Mouse (Mus musculus) granulocyte monocyte progenitor cell, adult 5-6 weeks (primary cell): ENCODE results near the gene Msx1. TPM values are rescaled to one million over a fixed set of nuclear protein-coding genes. Genes with fewer than 3 reads are reported as not detected.
"Not testable (repeated sequence)": the region's sequence is repeated elsewhere in the genome, so short reads cannot be mapped to it uniquely, and the experiment has no call there.

Source experiments
- ATAC-seq: replicated peaks from 2 replicates; pipeline ENCODE4 v1.8.0; 2016; ENCODE audit warnings: mild to moderate bottlenecking, moderate TSS enrichment, inconsistent platforms; ENCODE audit not compliant: poor library complexity, severe bottlenecking
- total RNA-seq, 2 experiments: library from RNA; stranded (forward) in 1 of 2; stranded (reverse) in 1 of 2; fragments of 200-712, 200-1000 nt in 1 of 2; fragments of >200 nt in 1 of 2; fragmentation: Nextera tagmentation in 1 of 2; gene quantifications; 2 replicates each; pipeline ENCODE4 v1.2.3; 2014 to 2017

Msx1 gene
- total RNA-seq (2014; fragmentation: Nextera tagmentation) = not detected in 2 replicates
- total RNA-seq (2017) = not detected in 2 replicates

- peak; percentile 67 for ATAC-seq
These were observed at the start of gene Msx1 for GRCm38 (mm10) chr5:37824461-37824795. Gene Msx1, minus strand, starts transcription at chr5:37824583.

GRCm38 (mm10) chr5:37865471-37865870 is 41.1 kb upstream of the Msx1 start:
- ATAC-seq = no peak

- no peak for ATAC-seq
These were observed 39.9 kb upstream of the Msx1 start for GRCm38 (mm10) chr5:37864309-37864708.

- no peak for ATAC-seq
These were observed 36.5 kb upstream of the Msx1 start for GRCm38 (mm10) chr5:37860846-37861245.

- no peak for ATAC-seq
These were observed 35.9 kb upstream of the Msx1 start for GRCm38 (mm10) chr5:37860151-37860721.

GRCm38 (mm10) chr5:37857763-37858545 is 33.6 kb upstream of the Msx1 start:
- no peak for ATAC-seq

GRCm38 (mm10) chr5:37856057-37856456 is 31.7 kb upstream of the Msx1 start:
- ATAC-seq = no peak

GRCm38 (mm10) chr5:37854233-37854632 is 29.9 kb upstream of the Msx1 start:
- no peak for ATAC-seq

GRCm38 (mm10) chr5:37851305-37851982 is 27.1 kb upstream of the Msx1 start:
- no peak for ATAC-seq

- ATAC-seq = no peak
These were observed 24.8 kb upstream of the Msx1 start for GRCm38 (mm10) chr5:37848991-37849719.

- ATAC-seq = no peak
These were observed 11.9 kb upstream of the Msx1 start for GRCm38 (mm10) chr5:37836267-37836646.

- ATAC-seq = no peak
These were observed 11.3 kb upstream of the Msx1 start for GRCm38 (mm10) chr5:37835590-37836266.

- ATAC-seq = no peak
These were observed 8.4 kb upstream of the Msx1 start for GRCm38 (mm10) chr5:37832766-37833165.

- no peak for ATAC-seq
These were observed 7.6 kb upstream of the Msx1 start for GRCm38 (mm10) chr5:37832031-37832430.

GRCm38 (mm10) chr5:37830436-37830835 is 6.1 kb upstream of the Msx1 start:
- not testable (repeated sequence) for ATAC-seq

GRCm38 (mm10) chr5:37829926-37830325 is 5.5 kb upstream of the Msx1 start:
- no peak for ATAC-seq

- ATAC-seq = no peak
These were observed 4.9 kb upstream of the Msx1 start for GRCm38 (mm10) chr5:37829296-37829670.

GRCm38 (mm10) chr5:37828591-37829295 is 4.4 kb upstream of the Msx1 start:
- ATAC-seq = no peak

- no peak for ATAC-seq
These were observed 3.6 kb upstream of the Msx1 start for GRCm38 (mm10) chr5:37828001-37828400.

GRCm38 (mm10) chr5:37827626-37827950 is 3.2 kb upstream of the Msx1 start:
- ATAC-seq = no peak
